Mouse (Mus musculus) cortical plate, adult 2 months (tissue): Measurements from ENCODE around the gene Col12a1. TPM values are rescaled to one million over a fixed set of nuclear protein-coding genes. Genes with fewer than 3 reads are reported as not detected.

Source experiments
- H3K27ac ChIP-seq: fragments of 200-500 bp; 2 replicates; pipeline ENCODE4 v1.5.1; 2012; ENCODE audit warnings: low read length, control low read depth, inconsistent platforms; ENCODE audit not compliant: insufficient read depth
- H3K4me1 ChIP-seq: fragments of 200-500 bp; 2 replicates; pipeline ENCODE4 v1.6.1; 2011; ENCODE audit warnings: low read length; ENCODE audit not compliant: control insufficient read depth, insufficient read depth
- H3K4me3 ChIP-seq: fragments of 200-500 bp; 2 replicates; pipeline ENCODE4 v1.5.1; 2011; ENCODE audit warnings: mild to moderate bottlenecking, low read length, control low read depth; ENCODE audit not compliant: insufficient read depth
- CTCF ChIP-seq: fragments of 200-500 bp; IDR thresholded peaks from 2 replicates; pipeline ENCODE4 v1.5.1; 2011; ENCODE audit warnings: mild to moderate bottlenecking, control low read depth, low read length; ENCODE audit not compliant: insufficient read depth; ENCODE audit errors: extremely low read depth
- POLR2A ChIP-seq: fragments of 200-500 bp; IDR thresholded peaks from 2 replicates; pipeline ENCODE4 v1.6.1; 2011; ENCODE audit warnings: mild to moderate bottlenecking, low read length, control low read depth; ENCODE audit not compliant: insufficient read depth; ENCODE audit errors: extremely low read depth
- polyA plus RNA-seq: library from polyadenylated mRNA; depleted of rRNA; stranded (reverse); fragments of >200 nt; gene quantifications from 2 replicates; pipeline ENCODE4 v1.2.3, GENCODE M21; 2012; rRNA removed

Gene Col12a1
- 10.3 and 10.9 TPM in 2 replicates for polyA plus RNA-seq

DNA sequence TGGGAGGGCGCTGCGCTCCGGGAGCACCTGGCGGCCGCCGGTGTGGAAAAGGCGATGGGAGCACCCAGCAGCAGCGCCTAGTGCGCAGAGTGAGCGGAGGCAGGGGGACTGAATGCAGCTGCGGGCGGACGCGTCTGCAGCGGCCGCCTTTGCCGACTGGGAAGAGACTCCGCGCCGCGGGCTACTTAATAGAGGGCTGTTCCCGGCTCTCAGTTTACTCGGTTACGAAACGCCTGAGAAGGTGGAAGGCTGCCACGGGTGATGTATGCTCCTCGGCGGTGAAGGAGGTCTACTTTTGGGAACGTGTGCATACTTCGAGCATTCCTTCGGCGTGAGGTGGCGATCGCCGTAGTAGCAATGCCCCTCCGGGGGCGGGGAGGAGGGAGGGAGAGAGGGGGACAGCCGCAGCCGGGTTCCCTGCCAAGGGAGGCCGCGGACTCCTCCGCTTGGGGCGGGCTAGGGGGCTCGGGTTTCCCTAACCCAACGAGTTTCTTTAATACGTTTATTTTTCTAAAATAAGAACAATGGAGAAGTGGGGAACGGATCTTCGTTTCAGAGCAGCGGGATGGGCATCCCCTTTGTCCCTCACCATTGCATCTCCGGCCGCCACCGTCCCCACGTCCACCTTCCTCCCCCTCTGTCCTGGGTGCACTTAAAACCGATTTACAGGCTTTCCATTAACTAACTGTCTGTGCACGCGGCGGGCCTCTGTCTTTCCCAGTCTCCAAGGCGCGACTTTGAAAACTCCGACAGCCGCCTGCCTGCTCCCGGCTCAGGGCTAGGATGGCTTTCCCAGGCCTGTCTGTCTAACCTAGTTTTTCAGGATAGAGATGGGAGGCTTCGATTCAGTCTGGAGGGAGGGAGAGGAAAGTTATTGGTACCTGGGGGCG, at the start of gene Col12a1:
Gene Col12a1 (minus strand): TSS at position 351 of the 890 bp plus-strand sequence.
- no peaks in the 10 kb centered on the region for H3K4me1 ChIP-seq
- H3K4me3 ChIP-seq, result peak within 1 kb of the TSS; percentile 28
- no peak within 1 kb of the TSS for H3K27ac ChIP-seq
- no peak for TF ChIP-seq CTCF
- no peak for TF ChIP-seq POLR2A

DNA sequence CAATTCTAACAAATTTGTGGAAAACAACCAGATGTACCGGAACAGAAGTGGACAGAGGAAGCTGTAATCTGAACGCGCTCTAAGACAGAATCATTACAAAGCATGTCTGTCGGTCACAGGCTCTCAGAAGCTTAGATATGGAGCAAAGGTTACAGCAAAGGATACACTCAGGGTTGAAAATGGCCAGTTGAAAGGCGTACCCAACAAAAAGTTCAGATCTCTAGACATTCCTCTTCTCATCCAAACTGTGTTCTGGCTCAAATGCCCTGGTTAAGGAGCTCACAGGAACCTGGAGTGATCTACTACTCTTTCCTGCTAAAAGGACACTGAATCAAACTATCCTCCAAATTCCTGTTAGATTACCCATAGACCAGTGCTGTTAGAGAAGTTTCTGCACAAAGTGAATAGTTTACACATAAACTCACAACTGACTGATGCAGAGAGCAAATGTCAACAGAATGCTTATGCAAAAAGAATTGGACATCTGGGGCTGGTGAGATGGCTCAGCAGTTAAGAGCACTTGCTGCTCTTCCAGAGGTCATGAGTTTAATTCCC, 48.4 kb upstream of the Col12a1 start:
- Histone ChIP-seq H3K27ac (no peak overlapping the region), H3K4me3 (no peak overlapping the region), H3K4me1 (no peaks in the 10 kb centered on the region)
- TF ChIP-seq POLR2A (no peak), CTCF (no peak)

DNA sequence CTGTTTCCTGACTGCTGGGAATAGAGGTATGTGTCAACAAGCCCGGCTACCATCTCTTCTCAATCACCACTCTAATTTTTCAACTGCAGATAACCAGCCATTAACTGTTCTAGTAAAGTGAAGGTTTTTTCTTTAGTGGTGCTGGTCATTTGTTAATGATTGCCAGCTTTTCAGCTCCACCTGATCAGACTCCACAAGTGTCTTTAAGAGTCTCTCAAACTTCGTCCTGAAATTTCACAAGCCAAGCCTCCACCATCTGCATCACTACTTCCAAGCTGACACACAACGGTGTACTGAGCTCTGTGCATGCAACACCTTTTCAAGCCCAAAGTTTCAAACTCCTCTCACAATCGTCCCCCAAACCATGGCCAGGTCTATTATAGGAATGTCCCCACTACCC, 46.7 kb upstream of the Col12a1 start:
- H3K4me3 ChIP-seq, result no peak overlapping the region
- H3K4me1 ChIP-seq, result no peaks in the 10 kb centered on the region
- TF ChIP-seq CTCF (no peak), POLR2A (no peak)
- H3K27ac ChIP-seq, result no peak overlapping the region

DNA sequence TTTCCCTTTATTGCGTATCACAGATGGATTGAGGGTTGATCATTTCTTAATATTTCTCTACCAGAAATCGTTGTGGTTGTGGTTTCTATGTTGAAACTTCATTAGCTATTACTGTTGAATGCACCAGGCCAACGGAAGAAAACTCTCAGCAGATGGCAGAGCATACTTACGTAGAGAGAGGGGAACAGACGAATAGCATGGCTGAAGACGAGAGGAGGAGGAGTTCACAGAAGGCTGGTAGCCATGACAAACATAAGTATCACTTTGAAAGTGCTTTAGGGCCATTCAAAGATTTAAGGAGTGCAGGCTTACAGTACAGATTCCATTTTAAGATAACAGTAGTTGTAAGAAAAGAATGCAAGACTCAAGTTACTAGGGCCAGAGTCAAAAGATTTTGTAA, 43.9 kb upstream of the Col12a1 start:
- no peaks in the 10 kb centered on the region; the same call in 1 of the 2 replicates for H3K4me1 ChIP-seq

DNA sequence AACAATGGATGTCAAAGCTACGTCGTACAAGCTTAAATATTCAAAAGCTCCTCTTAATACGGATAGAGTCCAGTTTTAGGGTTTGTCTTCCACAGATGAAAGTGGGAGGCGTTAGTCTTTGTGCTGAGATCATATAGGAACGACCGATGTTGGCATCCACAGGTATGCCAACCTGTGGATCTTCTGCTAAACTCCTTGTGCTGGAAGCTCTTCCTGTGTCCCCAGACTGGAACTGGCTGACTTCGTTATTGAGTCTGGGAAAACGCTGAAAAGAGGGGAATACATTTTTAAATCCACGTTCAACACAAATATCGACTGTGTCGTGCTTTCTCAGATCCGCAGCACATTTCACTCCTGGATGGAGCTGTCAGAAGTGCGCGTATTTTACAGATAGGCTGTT, 41.4 kb upstream of the Col12a1 start:
- no peak for TF ChIP-seq POLR2A
- TF ChIP-seq CTCF, result no peak
- peak overlapping the region; percentile 79 for H3K4me3 ChIP-seq
- no peaks in the 10 kb centered on the region; the same call in 1 of the 2 replicates for H3K4me1 ChIP-seq
- H3K27ac ChIP-seq, result peak overlapping the region; percentile 31; the same call in 1 of the 2 replicates

More for the DNA sequence above, 43.9 kb upstream of the Col12a1 start:
- no peak overlapping the region for H3K4me3 ChIP-seq
- no peak for TF ChIP-seq CTCF
- TF ChIP-seq POLR2A, result no peak
- no peak overlapping the region for H3K27ac ChIP-seq

DNA sequence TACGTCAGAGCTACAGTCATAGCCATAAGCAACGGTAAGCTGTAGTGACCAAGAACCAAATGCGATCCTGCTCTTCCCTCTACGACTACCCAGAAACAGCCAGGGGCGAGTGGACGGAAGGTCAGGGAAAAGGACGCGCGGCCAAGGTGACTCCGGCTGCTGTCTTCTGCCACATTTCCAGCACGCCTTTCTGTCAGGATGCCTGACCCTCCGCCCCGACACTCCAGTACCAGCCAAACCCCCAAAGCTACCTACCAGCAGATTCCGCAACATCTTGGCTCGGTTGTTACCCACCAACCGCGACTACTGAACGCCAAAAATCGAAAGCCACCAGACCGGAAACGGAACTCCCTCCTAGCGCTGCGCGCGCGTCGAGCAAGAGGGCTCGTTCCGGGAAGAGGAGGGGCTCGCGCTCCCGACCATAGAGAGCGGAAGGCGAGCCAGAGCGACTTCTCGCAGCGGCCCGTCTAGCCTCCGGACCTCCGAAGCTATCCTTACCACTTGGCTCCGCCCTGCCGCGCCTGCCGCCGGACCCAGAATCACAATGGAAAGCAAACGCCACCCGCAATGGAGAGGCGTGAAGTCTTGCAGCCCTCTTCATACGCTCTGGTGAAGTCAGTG, 40.9 kb upstream of the Col12a1 start, which contains the start of gene Cox7a2:
Gene Cox7a2 (minus strand): TSS at position 494 of the 621 bp plus-strand sequence.
- TF ChIP-seq POLR2A, result no peak; the same call in none of the 2 replicates
- no peak for TF ChIP-seq CTCF
- Histone ChIP-seq H3K4me1 (no peaks in the 10 kb centered on the region; the same call in 1 of the 2 replicates), H3K27ac (peak within 1 kb of the TSS; percentile 38), H3K4me3 (peak within 1 kb of the TSS; percentile 79)

DNA sequence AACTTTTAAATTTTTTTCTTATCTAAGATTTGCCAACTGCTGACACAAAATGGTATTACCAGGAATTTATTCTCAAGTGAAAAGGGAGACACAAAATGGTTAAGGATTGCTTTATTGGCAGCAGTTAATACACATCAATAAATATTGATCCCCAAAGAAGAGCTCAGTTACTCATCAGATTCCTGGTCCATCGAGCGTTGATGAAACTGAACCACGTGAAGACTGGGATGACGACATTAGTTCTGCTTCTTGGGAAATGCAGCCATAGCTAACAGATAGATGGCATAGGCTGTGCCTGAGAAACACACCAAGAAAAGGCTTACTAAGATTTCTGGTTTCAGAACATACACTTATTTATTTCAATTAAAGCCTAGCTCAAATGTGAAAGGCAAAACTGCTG, 36.7 kb upstream of the Col12a1 start:
- Histone ChIP-seq H3K4me1 (no peaks in the 10 kb centered on the region; the same call in 1 of the 2 replicates), H3K27ac (no peak overlapping the region), H3K4me3 (no peak overlapping the region)
- no peak for TF ChIP-seq POLR2A
- no peak for TF ChIP-seq CTCF

DNA sequence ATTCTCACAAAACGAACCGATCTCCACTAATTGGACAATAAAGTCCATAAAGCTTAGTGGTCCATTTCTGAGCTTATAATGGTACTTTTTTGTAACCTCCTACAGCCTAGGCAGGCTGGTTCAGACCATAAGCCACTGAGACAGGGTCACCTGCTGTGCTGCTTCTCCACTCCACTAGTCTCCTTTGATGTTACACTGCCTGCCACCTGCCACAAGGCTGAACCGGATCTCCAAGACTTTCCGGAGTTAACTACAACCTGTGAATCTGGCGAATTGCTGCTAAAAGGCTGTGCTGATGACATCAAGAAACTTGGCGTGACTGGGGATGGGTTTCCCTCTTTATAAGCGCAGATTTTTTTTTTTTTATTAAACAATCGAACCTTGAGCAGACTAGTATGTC, 33.2 kb upstream of the Col12a1 start:
- Histone ChIP-seq H3K27ac (no peak overlapping the region), H3K4me1 (no peaks in the 10 kb centered on the region), H3K4me3 (no peak overlapping the region)
- no peak for TF ChIP-seq CTCF
- no peak for TF ChIP-seq POLR2A

DNA sequence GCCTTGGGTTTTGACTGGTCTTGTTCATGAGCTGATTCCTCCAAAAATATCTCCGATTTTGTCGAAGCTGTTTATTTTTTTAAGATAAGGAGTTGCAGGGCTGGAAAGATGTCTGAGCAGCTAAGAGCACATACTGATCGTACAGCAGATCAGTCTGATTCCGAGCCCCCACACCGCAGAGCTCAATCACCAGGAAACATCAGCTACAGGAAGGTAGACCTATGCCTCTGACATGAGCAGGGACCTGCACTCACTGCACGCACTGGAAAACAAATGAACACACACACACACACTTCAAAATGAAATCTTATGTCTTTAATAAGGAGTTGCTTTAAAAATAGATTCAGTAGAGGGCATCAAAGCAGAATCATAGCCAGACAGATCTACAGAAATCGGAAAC, 32.1 kb upstream of the Col12a1 start:
- Histone ChIP-seq H3K27ac (peak overlapping the region; percentile 57; the same call in 1 of the 2 replicates), H3K4me1 (no peaks in the 10 kb centered on the region), H3K4me3 (no peak overlapping the region)
- TF ChIP-seq POLR2A (no peak), CTCF (no peak)
